Mouse (Mus musculus): ENCODE measurements at regions not wholly inside any gene's neighbourhood (a gene's known extent, or its start where the extent isn't known, plus 50 kb on each side); places are given as distances from the start of the nearest gene placed in this dataset.

DNA sequence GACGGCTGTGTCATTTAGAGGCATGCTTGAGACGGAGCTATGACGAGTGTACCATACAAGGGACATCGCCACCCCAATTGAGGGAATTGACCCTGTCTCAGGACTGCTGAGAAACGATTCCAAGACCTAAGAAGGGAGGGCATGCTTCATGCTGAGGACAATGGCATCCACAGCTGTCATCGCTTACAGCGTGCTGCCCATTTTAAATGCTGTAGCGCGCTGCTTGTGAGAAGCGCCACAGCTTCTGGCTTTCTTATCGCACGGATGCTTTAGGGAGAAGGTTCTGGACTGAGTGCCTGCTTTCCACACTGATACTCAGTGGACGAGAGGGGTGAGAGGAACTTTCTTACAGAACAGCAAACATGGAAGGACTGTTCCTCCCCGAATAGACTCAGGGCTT lies 357.8 kb upstream of the Arglu1 start:
- no peak for DNase-seq (ENCODE audit: low read depth, low spot score)

DNA sequence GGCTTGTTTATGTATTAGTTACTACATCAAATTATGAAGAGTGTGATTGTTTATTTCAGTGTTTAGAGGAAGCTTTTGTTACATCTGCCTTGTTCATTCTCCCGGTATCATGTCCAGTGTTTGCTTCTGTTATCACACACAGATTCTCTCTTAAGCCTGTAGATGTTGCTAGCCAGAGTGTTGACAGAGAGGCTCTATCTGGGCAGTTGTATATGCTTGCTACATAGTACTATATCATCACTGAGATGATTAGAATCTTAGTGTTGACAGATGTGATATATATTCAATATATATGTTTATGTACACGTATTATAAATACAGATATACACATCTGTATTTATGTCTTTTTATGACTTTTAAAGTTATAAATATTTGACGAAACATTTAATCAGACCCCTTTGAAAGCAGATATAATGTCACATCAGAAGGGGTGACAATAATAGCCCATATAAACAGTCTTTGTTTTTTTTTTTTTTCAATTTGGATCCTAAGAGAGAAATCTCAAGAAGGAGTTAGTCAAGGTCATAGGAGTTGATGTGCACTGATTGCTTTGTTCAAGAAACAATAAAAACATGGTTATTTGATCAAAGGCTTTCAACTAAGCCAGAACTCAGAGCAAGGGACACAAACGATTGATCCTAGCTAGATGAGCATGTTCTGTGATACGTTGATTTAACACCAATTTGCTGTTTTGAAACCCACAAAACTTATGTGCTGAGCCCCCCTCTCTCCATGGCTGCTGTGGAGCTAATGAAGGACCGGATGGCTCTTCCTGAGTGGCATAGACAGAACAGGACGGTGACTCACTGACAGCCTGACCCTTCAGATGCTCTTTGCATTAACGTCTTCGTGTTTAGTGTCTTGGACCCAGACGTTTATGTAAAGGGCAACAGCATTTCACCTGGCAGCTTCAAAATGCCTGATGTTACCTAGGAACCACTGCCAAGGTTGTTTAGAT lies 352.8 kb upstream of the Arglu1 start:
- no peak for DNase-seq (ENCODE audit: low read depth, low spot score)

DNA sequence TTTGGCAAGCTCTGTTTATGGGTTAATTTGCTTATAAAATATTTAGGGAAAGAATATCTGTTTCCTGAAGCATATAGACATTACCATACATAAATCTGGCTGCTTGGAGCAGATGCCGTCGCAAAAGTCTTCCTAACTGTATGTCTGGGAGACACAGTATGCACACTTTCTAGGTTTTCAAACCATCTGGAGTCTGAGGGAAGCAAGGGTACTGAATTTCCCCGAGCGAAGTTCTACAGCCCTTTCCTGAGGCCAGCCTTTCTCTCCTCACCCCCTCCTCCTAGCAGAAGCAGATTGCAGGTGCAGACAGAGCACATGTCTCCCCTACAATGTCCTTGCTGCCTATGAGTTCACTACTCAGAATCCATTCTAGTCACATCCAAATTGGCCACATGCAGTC lies 338.8 kb upstream of the Arglu1 start:
- DNase-seq (ENCODE audit: low read depth, low spot score), result no peak

DNA sequence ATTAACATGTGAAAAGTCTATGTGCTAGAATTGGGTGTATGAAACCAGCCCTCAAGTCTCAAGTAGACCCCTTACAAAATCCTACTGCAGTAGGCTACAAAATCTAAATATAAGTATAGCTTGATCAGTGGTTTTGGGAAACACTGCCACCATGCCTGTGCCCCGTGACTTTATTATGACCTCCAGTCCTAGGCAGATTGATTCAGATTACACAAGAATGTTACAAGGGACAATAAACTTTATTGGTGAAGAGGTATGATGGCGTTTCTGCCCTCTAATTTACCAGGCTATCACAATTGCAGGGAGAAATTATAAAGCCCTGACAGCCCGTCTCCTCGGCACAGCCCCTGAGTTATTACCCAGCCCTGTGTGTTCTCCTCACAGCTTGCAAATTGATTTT lies 337.4 kb upstream of the Arglu1 start:
- no peak for DNase-seq (ENCODE audit: low read depth, low spot score)

DNA sequence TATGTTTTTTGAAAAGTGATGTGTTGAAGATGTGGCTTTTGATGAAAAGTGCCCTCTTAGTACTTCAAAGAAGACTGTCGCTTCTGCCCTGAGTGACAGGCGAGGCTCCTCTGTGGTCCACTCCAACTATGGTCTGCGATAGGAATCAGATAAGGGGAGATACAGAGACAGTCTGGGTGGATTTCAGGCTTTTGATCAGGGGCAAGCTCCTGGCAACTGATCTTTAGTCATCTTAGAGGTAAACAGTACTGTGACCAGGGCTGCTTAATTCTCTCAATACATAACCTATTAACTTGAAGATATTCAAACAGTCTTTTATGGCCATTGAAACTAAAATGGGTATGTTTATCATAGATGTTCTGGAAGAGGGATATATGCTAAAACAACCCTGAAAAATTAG lies 335.6 kb upstream of the Arglu1 start:
- DNase-seq (ENCODE audit: low read depth, low spot score), result no peak

DNA sequence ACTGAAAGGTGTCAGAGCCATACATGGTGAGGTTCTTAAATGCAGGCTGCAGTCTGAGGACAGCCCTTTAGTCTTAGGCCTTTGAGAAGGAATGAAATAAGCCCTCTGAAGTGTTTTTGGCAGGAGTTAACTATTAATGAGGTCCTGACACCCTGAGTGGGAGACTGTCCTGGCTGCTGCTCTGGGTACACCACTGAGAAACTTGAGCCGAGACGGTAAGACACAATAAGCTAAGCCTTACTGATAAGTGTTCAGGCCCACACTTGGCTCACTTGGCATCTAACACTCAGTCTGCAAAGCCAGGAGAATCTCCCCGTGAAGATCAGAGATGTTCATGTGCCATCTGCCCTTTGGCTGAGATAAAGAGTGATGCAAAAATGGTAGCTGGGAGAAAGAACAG lies 335.1 kb upstream of the Arglu1 start:
- DNase-seq (ENCODE audit: low read depth, low spot score), result no peak

DNA sequence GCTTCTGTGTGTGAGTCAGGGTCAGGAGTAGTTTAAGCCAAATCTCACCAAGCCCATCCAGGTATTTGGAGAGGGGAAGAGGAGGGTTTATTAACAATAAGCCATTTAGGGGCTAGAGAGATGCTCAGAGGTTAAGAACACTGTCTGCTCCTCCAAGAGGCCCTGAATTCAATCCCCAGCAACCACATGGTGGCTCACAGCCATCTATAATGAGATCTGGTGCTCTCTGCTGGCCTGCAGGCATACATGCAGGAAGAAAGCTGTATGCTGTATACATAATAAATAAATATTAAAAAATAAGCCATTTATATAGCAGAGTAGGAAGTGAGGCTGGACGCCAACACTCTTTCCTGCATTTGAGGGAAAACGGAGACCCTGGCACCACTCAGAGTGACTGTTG lies 330.4 kb upstream of the Arglu1 start:
- DNase-seq (ENCODE audit: low read depth, low spot score), result no peak

DNA sequence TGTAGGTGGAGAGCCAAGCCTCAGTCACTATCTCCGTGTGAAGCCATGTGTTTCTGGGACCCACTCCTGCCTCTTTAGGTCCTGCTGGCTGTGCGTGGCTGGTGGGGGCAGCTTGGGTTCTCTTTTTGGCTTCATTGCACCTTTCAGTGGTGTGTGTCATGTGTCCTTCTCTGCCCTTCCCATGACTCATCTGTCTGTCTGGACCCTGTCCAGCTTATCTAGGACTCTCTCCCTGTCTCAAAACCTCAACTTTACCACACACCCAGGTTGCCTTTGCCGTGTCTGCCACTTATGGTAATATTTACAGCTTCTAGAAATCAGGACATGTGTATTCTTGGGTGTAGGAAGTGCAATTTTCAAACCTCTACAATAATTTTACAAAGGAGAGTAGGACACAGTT lies 329.9 kb upstream of the Arglu1 start:
- DNase-seq (ENCODE audit: low read depth, low spot score), result no peak

DNA sequence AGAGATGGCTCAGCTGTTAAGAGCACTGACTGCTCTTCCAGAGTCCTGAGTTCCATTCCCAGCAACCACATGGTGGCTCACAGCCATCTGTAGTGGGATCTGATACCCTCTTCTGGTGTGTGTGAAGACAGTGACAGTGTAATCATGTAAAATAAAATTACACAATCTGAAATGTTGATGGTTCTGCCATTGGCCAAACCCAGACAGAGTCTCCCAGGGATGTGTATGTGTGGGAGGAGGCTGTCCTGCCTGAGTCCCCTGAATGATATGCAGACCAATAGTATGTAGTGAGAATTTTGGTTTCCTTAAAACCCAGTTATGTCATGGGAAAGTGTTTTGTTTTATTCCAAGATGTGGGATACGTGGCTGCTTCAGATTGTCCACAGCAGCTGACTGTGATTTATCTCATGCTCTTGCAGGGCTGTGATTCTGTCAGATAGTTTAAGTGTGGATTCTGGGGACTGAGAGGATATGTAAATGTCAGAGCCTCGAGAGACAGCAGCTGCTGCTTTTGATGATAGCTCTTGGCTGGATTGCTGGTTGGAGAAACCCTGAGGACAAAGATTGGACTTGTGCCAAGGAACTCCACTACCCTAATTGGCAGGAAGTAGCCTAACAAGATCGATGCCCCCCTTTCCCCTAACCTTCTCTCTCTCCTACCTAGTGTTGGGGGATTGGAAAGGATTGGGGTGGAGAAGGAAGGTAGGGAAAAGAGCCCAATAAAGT lies 321.6 kb upstream of the Arglu1 start:
- no peak for DNase-seq (ENCODE audit: low read depth, low spot score)

DNA sequence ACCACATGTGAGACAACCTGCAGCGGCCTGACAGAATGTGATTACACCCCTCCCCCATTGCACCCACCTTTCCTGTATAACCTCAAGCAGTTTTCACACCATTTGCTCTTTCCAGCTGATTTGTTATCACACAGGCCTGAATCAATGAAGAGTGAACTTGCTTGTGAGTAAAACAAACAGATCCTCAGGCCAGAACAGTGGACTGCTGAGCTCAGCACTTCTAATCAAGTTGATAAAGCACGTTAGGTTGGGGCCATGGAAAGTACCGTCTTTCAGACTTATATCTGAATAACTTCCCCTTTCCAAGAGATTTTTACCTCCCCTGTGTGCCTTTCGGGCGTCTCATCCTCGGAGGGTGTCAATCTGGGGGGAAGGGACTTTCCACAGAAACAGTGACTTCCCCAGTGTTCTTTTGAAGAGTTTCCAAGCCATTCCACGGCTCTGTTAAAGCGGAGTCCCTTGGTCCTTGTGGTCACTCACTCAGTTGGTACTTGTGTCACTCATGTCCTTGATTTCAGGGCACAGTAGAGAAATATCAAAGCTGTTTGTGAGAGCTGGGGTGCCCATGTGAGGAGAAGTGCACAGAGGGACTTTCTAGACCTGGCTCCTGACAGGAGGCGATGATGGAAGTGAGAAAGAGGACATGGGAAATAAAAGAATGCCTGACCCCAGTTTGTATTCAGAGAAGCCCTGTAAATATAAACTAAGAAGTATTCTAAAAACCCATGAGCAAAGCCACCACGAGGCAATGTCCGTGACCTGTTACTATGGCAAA lies 317.9 kb upstream of the Arglu1 start:
- DNase-seq (ENCODE audit: low read depth, low spot score), result no peak

DNA sequence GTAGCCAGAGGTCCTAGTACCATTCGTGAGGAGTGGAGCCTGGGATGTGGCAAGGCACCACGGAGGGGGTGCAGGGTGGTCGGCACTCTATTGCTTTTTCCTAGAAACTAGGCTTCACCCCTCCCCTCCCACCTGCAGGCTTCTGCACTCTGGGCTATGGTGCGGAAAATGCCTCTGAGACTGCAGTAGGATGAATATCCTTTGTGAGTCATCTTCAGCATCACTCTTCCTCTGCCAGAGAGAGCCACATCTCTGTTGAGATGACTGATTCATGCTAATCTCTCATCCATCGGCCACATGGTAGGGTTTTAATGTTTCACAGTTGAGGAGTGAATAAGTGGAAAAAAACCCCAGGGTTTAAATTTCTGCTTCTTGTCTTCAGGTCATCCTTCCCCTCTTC lies 309.6 kb upstream of the Arglu1 start:
- no peak for DNase-seq (ENCODE audit: low read depth, low spot score)

DNA sequence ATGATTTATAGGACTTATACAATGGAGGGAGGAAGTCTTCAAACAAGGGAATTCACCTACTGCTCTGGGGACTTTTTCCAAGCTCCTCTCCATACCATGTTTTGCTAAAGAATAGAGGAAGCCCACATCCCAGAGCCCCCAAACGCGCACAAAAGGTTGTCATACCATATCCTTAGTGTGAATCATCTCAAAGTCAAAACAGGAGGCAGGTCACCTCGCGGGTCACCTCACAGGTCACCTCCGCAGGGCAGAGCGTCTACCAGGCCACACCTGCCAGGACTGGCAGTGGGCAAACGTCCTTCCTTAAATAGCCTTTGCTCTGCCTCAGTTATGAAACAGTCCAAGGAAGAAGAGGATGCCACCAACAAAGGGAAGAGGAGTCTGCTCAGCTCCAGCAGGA lies 307.3 kb upstream of the Arglu1 start:
- no peak for DNase-seq (ENCODE audit: low read depth, low spot score)

DNA sequence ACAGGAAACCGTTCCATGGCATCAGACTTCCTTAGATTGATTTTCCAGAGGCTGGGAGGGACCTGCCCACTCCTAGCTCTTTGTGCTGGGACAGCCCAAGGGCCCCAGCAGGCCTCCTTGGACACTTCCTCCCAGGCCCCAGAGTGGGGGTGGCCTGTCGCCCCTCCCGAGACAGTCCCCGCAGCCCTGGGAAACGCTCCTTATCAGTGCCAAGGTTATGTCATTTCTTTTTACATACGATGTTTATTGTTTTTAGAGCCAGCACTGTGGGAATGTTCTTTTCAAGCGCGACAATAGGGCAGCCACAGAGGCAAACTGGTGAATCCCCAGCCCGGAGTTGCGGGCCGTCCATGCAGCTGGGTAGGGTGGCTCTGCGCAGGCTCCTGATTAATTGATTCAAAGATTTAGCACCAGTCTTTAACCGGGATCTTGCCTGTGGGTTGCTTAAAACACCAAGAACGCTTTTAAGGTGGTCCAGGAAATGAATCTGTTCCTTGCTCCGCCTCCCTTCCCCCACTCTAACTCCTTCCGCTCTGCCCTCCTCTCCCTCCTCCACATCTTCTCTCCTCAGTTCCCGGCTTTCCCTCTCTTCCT lies 304.4 kb upstream of the Arglu1 start:
- DNase-seq (ENCODE audit: low read depth, low spot score), result no peak

DNA sequence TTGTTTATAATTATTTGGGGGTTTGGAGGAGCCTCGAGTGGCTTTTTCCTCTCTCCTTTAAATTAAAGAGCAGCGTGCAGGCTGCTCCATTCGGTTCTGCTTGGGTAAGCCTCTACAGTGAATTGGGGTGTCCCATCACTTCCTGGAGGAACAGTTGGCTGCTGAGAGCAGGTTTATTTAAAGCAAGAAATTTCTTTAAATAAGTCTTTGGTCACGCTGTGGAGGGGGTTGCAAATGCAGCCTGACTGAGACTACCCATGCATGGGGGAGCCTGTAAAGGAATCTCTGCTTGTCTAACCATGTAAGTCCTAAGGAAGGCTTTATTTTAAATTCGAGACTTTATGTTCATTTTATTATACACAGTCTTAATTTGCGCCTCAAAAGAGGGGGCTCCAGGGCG lies 303.7 kb upstream of the Arglu1 start:
- no peak for DNase-seq (ENCODE audit: low read depth, low spot score)

DNA sequence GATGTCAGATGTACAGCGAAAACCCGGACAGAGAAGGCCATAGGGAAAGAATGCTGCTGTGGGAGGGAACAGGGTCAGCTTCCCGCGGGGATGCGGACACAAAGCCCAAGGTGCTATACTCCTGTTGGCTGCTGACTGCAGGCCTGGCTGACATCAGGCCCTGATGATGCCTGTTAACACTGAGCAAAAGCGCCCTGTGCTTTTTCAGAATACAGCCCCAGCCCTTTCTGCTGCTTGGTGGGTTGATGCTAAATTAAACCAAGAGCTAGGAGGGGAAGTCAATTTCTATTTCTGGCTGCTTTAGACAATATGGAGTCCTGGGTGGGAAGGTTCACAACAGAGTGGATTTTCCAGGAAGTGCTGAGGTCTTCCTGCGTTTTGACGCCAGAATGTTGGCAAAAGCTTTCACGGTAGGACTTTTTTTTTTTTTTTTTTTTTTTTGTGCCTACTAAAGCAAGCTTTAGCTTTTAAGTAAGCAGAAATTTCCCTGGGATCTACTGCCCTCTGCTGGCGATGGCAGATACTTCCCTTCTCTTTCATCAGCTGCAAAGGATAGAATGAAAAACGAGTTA lies 302.2 kb upstream of the Arglu1 start:
- peak; percentile 52 for DNase-seq (ENCODE audit: low read depth, low spot score)

DNA sequence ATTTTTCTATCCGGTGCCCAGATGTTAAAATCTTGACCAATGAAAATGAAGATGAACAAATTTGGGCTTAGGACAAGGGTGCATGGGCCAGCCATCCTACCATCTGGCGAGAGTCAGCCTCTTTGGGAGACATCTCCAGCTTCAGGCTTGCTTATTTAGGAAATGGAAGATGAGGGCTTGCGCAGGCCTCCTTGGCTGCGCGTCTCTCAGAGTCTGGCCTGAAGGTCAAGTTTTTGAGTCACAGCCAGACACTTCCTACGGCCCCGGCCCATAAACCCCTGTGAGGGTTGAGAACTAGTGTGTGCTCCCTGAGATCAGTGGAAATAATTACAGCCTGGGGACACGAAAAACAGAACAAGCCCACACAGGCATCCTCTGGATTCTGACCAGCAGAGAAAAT lies 300.7 kb upstream of the Arglu1 start:
- no peak for DNase-seq (ENCODE audit: low read depth, low spot score)

DNA sequence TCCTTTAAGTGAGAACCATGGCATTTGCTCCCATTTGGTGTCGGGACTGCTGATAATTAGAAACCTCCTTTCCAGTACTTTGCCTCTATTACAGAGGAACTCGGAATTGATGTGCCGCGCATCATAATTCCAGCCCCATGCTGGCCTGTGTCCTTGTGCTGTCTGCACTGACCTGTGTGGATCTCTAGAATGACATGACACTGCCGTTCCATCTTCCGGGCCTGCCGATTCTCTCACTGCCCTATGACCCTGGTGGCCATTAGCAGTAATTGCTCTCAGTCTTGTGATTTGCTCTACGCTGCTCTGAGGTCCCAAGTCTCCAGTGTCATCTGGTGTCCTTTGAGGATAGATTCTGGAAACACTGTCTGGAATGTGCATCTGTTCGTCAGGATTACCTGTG lies 295.7 kb upstream of the Arglu1 start:
- no peak for DNase-seq (ENCODE audit: low read depth, low spot score)

DNA sequence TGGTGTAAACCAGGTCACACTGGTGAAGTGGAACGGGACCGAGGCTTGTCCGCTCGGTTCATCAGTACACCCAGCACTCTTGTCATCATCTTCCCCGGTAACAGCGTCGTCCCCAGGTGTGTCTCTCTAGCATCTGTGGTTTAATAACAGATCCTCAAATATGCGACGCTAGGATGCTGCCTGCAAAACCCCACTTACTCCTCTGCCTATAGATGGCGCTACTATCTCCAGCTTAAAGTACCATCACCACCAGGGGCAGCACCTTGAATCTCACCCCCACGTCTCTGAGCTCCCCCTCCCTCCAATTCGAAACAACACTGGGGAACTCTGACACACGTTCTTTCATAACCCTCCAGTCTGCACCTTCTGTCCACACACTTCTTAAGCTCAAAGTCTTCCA lies 295.1 kb upstream of the Arglu1 start:
- no peak for DNase-seq (ENCODE audit: low read depth, low spot score)

DNA sequence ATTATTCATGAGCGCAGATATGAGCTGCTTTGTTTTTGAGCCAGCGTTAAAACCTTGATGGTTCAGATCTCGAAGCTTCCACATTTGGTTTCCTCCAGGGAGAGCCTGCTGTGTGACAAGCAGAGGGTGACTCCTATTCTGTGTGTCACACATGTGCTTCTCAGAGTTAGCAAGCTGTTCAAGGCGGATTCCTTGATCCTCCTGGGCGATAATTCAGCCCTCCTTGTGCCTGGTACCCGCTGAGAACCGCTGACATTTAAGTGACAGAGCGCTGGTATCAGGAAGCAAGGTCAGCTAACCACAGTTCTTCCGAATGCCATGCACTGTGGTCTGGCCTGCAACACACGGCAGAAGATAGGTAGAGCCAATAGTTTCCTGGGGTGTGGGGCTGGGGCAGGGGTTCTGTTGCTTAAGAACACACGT lies 294.5 kb upstream of the Arglu1 start:
- DNase-seq (ENCODE audit: low read depth, low spot score), result no peak

DNA sequence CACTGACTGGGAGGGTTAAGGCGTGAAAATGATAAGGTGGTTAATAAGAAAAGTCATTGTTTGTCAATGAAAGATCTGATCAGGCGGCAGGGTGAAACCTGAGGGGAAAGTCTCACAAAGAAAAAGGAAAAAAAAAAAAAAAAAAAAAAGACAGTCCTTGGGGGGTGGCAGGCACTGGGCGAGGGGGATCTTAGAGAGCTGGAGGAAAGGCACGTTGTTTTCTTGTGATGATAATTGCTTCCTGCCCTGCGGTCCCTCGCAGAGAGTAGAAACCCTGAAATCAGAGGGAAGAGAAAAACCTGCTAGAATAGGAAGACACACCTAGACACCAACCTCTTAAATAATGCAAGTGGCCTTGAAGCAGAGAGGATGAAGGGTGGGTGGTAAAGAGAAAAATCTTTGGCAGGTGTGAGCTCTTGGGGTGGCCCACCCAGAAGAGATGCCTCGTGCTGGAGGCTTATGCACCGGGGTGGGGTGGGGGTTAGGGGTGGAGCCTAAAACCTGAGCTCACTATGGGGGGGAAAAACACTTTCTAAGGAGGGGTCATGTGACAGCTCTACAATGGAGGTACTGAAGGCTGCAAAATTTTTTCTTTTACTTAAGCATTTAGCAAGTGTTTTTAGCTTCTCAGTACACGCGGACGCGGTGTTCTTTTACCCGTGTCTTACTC lies 294.0 kb upstream of the Arglu1 start:
- no peak for DNase-seq (ENCODE audit: low read depth, low spot score)

DNA sequence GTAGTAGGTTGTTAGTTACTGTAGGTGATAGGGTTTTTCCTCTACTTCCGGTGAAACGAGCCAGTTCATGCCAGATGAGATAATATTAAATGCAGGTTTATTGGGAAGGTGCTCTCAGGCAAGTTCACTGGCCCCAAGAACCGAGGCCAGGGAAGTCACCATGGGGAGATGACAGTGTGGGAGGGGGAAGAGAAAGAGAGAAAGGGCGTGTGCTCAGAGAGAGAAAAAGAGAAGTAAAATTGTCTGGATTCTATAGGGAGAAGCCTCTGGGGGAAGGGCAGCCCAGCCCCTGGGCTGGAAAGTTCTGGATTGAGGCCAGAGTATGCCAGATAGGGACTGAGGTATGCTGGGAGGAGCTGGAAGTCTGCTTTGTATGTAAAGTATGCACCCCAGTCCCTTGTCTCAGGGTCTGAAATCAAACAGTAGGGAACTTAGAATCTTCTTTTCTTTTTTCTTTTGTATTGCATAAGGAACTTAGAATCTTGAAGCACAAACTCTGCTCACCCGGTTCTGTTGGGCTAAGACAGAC lies 292.9 kb upstream of the Arglu1 start:
- no peak for DNase-seq (ENCODE audit: low read depth, low spot score)
